In genomic region chr5:137518436-137518835, GRCm38 (mm10) we compare ENCODE assay signal across 8 mouse cellular contexts. TPM values are rescaled to one million over a fixed set of nuclear protein-coding genes. Genes with fewer than 3 reads are reported as not detected.
DNase-seq lines count a peak whose midpoint lies in the region; ATAC-seq and TF ChIP-seq lines count a peak whose summit lies in the region.

Gene Gigyf1, plus strand, starts transcription at chr5:137518548.

- 72% methylated on average over 5 of the region's 5 CpGs for WGBS in heart, adult 2 months
- 68% methylated on average over 5 of the region's 5 CpGs for whole genome bisulfite sequencing in midbrain, embryonic 15.5 days

- peaks cover 56% of the 10 kb centered on the region for H3K79me2 ChIP-seq in C2C12 (ENCODE audit: control insufficient read depth, insufficient read depth)
- peaks cover 3% of the 10 kb centered on the region for H3K79me2 ChIP-seq in heart, adult 2 months (replicated peaks; ENCODE audit: control insufficient read depth, insufficient read depth, low read length)

- peak; percentile 31; the same call in 1 of the 2 replicates for ATAC-seq in frontal cortex, adult (ENCODE audit: low TSS enrichment)
- ATAC-seq in common myeloid progenitor, adult 5-6 weeks (replicated peaks; ENCODE audit: low read depth, poor library complexity, severe bottlenecking), result peak; percentile 63
- ATAC-seq in midbrain, embryonic 15.5 days (replicated peaks), result no peak

- H3K27ac ChIP-seq in heart, adult 2 months, result no peak within 1 kb of the TSS
- H3K27ac ChIP-seq in midbrain, embryonic 15.5 days, result no peak within 1 kb of the TSS

- intact Hi-C loops in heart, adult 2 months (cut with DNase I), result no loop called here
- intact Hi-C loops in left cerebral cortex, postnatal 25 days (cut with DNase I), result no loop called here

- no peak within 1 kb of the TSS for H3ac ChIP-seq in C2C12 (ENCODE audit: control insufficient read depth, insufficient read length, low read depth)

- H3K4me3 ChIP-seq in C2C12 (ENCODE audit: insufficient read depth, poor library complexity, severe bottlenecking), result no peak within 1 kb of the TSS
- H3K4me3 ChIP-seq in heart, adult 2 months, result no peak within 1 kb of the TSS
- H3K4me3 ChIP-seq in midbrain, embryonic 15.5 days, result no peak within 1 kb of the TSS

- H3K79me3 ChIP-seq in C2C12 (ENCODE audit: low read depth), result peaks cover 33% of the 10 kb centered on the region

- peak; percentile 39 for TF ChIP-seq CTCF in C2C12 (IDR thresholded peaks at IDR 0.05; ENCODE audit: control insufficient read depth, insufficient read depth, insufficient read length)
- peak; percentile 65 for TF ChIP-seq CTCF in heart, adult 2 months (IDR thresholded peaks at IDR 0.05)

- DNase-seq in frontal cortex, postnatal 25 days (ENCODE audit: low spot score in 2 of 2), result no peak
- DNase-seq in heart, adult 2 months, result peak in 1 of 2 experiments; percentile 35
- no peak for DNase-seq in left cerebral cortex, postnatal 25 days (ENCODE audit: low spot score in 2 of 2)
- DNase-seq in right cerebral cortex, postnatal 4 days, result no peak

- no peaks in the 10 kb centered on the region for H3K9me3 ChIP-seq in midbrain, embryonic 15.5 days

- no peak for TF ChIP-seq EP300 in heart, adult 2 months (IDR thresholded peaks at IDR 0.05; ENCODE audit: insufficient read depth, low read depth, low read length)

- peaks cover 9% of the 10 kb centered on the region for H3K4me1 ChIP-seq in heart, adult 2 months (ENCODE audit: control insufficient read depth, insufficient read depth, low read length)
- H3K4me1 ChIP-seq in midbrain, embryonic 15.5 days, result peaks cover 27% of the 10 kb centered on the region

- H3K9ac ChIP-seq in heart, adult 2 months (ENCODE audit: low read depth, low read length), result no peak within 1 kb of the TSS
- H3K9ac ChIP-seq in midbrain, embryonic 15.5 days, result no peak within 1 kb of the TSS

- no peak within 1 kb of the TSS for H3K4me2 ChIP-seq in midbrain, embryonic 15.5 days

- TF ChIP-seq POLR2A in heart, adult 2 months (IDR thresholded peaks at IDR 0.05; ENCODE audit: insufficient read depth, low read depth, low read length), result no peak

- peaks cover 24% of the 10 kb centered on the region for H3K36me3 ChIP-seq in C2C12 (ENCODE audit: control insufficient read depth, insufficient read depth)
- no peaks in the 10 kb centered on the region for H3K36me3 ChIP-seq in heart, adult 2 months (ENCODE audit: control insufficient read depth, insufficient read depth, low read length)
- H3K36me3 ChIP-seq in midbrain, embryonic 15.5 days (replicated peaks), result peaks cover 50% of the 10 kb centered on the region

- no peaks in the 10 kb centered on the region for H3K27me3 ChIP-seq in C2C12 (ENCODE audit: control insufficient read depth, insufficient read depth, insufficient read length)
- no peaks in the 10 kb centered on the region for H3K27me3 ChIP-seq in heart, adult 2 months (ENCODE audit: control insufficient read depth, insufficient read depth, low read length)
- no peaks in the 10 kb centered on the region for H3K27me3 ChIP-seq in midbrain, embryonic 15.5 days (replicated peaks)

TF ChIP-seq in C2C12, 6 proteins besides CTCF, POLR2A, EP300 and RAD21:
- TF ChIP-seq FOSL1 (IDR thresholded peaks at IDR 0.05; ENCODE audit: insufficient read depth, low read length, poor library complexity, severe bottlenecking), result no peak
- TF ChIP-seq MYOG (IDR thresholded peaks at IDR 0.05; ENCODE audit: control insufficient read depth, extremely low read depth, insufficient read length), result no peak
- no peak for TF ChIP-seq USF1 (IDR thresholded peaks at IDR 0.05; ENCODE audit: low read depth)
- TF ChIP-seq MAX (IDR thresholded peaks at IDR 0.05), result no peak
- no peak for TF ChIP-seq MYOD1 (IDR thresholded peaks at IDR 0.05; ENCODE audit: control insufficient read depth, insufficient read length, low read depth)
- no peak for TF ChIP-seq CEBPB (IDR thresholded peaks at IDR 0.05; ENCODE audit: low read depth)

RNA-seq across cellular contexts. Expression of gene Gigyf1, which starts in this region (rescaled TPM):
- 6.9 TPM for polyA plus RNA-seq in C2C12 (2012; fragmentation: generic; extraction: Trizol)
- total RNA-seq in common myeloid progenitor, adult 5-6 weeks (2017), result 6.7 and 12.5 TPM in 2 replicates
- total RNA-seq in heart, adult 2 months (2021), result 10 to 100 TPM; 24.4 to 29.1 TPM
- polyA plus RNA-seq in heart, adult 2 months (2012; rRNA removed), result 19.6 and 21.0 TPM in 2 replicates
- 10 to 100 TPM; 39.9 to 48.6 TPM for total RNA-seq in left cerebral cortex, postnatal 25 days (2021)
- polyA plus RNA-seq in midbrain, embryonic 15.5 days (2015; fragmentation: Nextera tagmentation; extraction: Ambion mirVana), result 20.2 and 23.5 TPM in 2 replicates
